Mouse (Mus musculus): ENCODE measurements around the gene Hdgfl2. TPM values are rescaled to one million over a fixed set of nuclear protein-coding genes. Genes with fewer than 3 reads are reported as not detected.
"Not testable (repeated sequence)": the region's sequence is repeated elsewhere in the genome, so short reads cannot be mapped to it uniquely, and the experiment has no call there.

Gene Hdgfl2
- total RNA-seq, 2 experiments from 2014 or later = 90.8 to 109 TPM

DNA sequence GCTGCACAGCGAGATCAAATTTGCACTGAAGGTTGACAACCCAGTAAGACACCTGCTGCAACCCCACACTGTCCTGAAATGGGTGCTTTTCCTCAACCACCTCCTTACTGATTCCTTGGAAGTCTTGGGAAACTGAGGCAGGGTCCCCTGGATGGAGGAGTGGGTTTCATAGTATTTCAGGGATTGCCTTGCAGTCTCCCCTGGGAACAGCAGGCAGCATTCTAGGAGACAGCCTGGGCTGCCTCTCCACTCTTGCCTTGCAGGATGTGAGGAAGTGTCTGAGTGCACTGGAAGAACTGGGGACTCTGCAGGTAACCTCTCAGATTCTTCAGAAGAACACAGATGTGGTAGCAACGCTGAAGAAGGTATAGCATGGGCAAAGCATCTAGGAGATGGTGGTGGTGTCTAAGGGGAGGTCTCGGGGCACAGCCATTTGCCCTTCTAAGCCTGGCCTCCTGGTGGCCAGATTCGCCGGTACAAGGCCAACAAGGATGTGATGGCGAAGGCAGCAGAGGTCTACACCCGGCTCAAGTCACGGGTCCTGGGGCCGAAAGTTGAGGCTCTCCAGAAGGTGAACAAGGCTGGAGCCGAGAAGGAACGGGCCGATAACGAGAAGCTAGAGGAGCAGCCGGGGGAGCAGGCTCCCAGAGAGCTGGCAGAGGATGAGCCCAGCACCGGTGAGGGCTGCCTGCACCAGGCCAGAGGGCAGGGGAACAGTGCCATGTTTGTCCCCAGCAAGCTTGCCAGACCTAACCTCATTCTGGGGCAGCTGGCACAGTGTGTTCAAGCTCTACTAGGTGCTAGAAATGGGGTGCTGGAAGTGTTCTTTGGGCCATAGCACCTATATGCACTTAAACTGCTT is 19.5 kb downstream of the Hdgfl2 start:
- no peak for DNase-seq (ENCODE audit: low spot score in 2 of 2)
- intact Hi-C loops (cut with DNase I) = no loop called here

DNA sequence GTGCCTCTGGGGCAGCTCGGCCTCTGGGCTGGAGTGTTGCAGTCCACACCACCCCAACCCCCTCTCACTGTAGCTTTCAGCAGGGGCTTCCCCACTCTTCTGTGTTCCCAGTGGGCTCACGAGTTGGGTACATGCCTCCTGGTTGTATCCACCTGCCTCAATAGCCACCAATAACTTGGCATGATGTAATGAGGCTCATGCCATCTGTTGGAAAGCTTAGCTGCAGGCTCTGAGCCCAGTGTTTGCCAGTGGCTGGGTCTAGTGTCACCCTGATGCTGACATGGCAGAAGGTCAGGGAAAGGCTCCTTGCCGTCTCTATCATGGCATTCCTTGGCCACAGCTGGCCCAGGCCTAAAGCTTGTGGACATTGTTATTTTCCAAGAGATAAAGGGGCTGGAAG is 21.4 kb downstream of the Hdgfl2 start:
- no peak for DNase-seq (ENCODE audit: low spot score in 2 of 2)
- intact Hi-C loops (cut with DNase I) = no loop called here

GRCm38 (mm10) chr17:56102158-56102557 is 22.7 kb downstream of the Hdgfl2 start:
- DNase-seq (ENCODE audit: low spot score in 2 of 2) = no peak
- intact Hi-C loops (cut with DNase I) = no loop called here

GRCm38 (mm10) chr17:56102927-56103326 is 23.5 kb downstream of the Hdgfl2 start:
- DNase-seq (ENCODE audit: low spot score in 2 of 2) = no peak
- intact Hi-C loops (cut with DNase I) = no loop called here

DNA sequence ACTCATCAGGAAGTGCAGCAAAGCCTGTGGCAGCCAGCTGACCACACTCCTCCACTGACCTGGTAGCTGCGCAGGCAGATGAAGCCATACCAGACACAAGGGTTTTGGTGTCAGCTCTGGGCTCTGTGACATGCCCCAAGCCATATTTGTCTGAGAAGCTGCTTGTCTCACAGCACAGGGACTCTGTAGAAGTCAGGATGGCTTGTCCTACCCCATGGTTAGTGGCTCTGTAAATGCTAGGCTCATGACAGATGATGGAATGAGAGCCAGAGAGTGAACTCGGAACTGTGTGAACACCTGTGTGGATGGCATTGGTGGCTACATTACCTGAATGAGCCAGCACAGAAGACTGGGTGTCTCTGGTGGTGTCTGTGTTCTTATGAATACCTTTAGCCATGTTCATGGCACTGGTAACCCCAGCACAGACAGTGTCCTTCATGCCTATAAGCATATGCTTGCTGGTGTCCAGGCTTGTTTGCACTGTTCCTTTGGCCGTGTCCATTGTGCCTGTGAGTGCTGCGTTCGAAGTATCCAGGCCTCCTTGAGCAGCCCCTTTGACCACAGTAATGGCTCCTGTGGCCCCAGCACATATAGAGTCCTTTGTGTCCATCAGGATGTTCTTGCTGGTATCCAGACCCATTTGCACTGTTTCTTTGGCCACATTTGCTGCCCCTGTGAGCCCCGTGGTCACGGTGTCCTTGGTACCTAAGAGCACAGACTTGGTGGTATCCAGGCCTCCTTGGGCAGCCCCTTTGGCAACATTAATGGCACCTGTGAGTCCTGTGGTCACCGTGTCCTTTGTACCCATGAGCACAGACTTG is 24.2 kb downstream of the Hdgfl2 start:
- intact Hi-C loops (cut with DNase I) = no loop called here
- no peak for DNase-seq (ENCODE audit: low spot score in 2 of 2)

DNA sequence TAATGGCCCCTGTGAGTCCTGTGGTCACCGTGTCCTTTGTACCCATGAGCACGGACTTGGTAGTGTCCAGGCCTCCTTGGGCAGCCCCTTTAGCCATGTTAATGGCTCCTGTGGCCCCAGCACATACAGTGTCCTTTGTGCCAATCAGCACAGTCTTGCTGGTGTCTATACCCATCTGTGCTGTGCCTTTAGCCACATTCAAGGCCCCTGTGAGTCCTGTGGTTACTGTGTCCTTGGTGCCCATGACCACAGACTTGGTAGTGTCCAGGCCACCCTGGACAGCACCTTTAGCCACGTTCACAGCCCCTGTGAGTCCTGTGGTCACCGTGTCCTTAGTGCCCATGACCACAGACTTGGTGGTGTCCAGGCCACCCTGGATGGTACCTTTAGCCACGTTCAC is 25.4 kb downstream of the Hdgfl2 start:
- DNase-seq (ENCODE audit: low spot score in 2 of 2); intact Hi-C loops (cut with DNase I): not testable (repeated sequence)

GRCm38 (mm10) chr17:56106436-56106835 is 27.0 kb downstream of the Hdgfl2 start:
- intact Hi-C loops (cut with DNase I); DNase-seq (ENCODE audit: low spot score in 2 of 2): not testable (repeated sequence)

DNA sequence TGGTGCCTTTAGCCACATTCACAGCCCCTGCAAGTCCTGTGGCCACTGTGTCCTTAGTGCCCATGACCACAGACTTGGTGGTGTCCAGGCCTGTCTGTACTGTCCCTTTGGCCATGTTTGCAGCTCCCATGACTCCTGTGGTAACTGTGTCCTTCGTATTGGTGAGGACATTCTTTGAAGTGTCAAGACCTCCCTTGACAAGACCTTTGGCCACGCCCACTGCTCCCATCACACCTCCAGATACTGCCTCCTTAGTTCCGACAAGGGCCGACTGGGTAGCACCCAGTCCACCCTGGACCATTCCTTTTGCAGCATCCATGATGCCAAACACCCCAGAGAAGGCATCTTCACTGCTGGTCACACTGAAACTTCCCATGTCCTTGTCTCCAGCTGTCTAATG is 27.5 kb downstream of the Hdgfl2 start:
- no peak for DNase-seq (ENCODE audit: low spot score in 2 of 2)
- intact Hi-C loops (cut with DNase I) = no loop called here

DNA sequence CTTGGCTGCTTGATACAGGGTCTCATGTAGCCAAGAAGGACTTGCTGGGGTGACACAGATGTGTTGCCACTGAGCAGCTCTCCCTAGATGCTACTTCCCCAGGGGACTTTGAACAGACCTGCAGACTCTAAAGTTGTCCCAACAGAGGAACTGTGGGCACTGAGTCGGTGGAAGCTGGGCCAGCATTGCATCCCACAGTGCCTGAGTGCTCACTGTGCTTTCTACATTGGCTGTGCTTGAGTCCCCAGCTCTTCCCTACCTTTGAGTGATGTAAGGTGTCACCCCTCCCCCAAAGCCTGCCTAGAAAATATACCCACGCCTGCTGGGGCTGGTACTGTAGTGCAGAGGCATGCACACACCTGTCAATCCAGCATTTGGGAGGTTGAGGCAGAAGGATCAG is 28.3 kb downstream of the Hdgfl2 start:
- DNase-seq (ENCODE audit: low spot score in 2 of 2) = no peak
- intact Hi-C loops (cut with DNase I) = no loop called here

DNA sequence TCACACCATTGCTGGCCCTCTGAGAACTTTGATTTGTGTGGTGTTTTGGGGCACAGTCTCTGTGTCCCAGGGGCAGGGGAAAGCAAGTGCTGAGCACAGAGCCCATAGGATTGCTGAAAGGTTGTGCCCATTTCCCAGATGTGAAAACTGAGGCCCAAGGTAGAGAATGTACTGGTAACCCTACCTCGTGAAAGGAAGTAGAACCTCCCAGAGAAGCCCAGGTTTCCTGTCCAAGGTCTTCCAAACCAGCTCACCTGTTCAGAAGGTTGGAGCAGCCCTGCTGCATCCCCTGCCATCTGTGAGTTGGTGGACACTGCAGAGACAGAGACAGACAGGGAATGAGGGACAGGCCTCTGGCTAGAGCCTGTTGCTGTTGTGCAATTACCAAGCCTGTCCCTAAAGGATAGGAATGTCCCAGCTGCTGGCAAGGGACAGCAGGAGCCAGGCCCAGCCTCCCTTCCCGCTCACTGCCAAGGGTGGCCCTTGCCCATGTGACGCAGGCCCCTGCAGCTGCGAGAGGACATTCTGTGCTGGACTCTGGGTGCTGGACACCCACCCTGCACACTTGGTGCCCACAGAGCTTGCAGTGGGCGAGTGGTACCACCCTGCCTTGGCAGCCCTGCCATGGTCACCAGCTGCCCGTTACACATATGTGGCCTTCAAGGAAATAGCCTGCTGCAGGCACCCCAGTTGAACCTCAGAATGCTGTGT is 29.1 kb downstream of the Hdgfl2 start:
- peak; percentile 60 to 71 for DNase-seq (ENCODE audit: low spot score in 2 of 2)
- intact Hi-C loops (cut with DNase I) = no loop called here

DNA sequence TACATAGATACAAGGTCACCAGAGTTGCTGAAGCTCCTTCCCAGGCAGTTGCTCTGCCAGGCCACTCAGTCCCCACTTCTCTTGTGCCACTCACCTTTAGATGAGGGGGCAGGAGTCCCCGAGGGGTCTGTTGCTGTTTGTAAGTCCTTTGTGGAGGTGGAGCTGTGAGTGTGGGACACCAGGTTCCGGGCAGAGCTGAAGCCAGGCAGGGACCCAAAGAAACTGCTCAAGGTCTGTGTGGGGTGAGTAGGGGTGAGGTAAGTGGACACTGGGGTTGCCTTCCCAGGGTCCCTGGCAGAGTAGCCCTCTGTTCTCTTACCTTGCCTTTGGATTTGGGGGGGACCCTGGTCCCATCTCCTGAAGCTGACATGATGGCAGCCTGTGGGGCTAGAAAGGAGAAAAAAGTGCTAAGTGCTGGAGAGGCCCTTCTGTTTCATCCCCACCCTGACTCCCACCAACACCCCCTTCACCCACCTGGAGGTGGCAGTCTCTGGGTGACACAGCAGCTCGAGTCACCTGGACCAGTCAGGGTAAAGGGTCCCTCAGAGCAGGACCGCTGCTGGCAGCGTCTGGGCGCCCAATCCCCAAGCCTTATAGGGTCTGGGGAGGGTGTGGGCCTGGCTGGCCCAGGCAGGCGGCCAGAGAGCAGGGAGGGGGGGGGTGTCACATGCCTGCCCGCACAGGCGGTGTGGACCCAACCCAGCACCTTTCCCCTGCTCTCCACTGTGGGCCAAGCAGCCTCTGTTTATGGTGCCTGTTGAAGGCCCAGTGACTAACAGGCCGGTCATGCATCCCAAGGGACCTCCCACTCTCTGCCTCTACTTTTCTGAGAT is 30.0 kb downstream of the Hdgfl2 start, which contains the start of gene Plin4:
Gene Plin4, minus strand, starts transcription at position 585 of the 833 bp plus-strand sequence.
- intact Hi-C loops (cut with DNase I) = no loop called here
- no peak for DNase-seq (ENCODE audit: low spot score in 2 of 2)

- intact Hi-C loops (cut with DNase I) = no loop called here
- no peak for DNase-seq (ENCODE audit: low spot score in 2 of 2)
Observed at GRCm38 (mm10) chr17:56110571-56110970, 31.1 kb downstream of the Hdgfl2 start.

DNA sequence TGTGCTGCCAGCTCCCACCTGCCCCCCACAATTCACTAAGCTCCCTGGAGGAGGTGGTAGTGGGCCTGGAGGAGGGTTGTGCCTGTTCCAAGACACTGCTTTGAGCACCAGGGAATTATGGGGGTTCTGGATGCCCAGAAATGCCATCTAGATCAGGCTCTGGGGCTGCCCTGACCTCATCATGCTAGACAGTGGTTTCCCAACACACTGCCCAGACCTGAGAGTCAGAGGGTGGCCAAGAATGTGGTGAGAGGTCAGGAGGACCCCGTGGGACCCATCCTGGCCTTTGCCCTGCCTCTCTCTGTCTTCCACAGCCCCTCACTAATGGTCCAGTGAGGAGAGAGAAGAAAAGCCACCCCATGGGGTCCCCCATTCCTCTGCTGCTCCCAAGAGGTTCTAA is 31.6 kb downstream of the Hdgfl2 start:
- no peak for DNase-seq (ENCODE audit: low spot score in 2 of 2)
- intact Hi-C loops (cut with DNase I) = no loop called here

GRCm38 (mm10) chr17:56111864-56112263 is 32.4 kb downstream of the Hdgfl2 start:
- peak; percentile 55 to 64 for DNase-seq (ENCODE audit: low spot score in 2 of 2)
- intact Hi-C loops (cut with DNase I) = no loop called here

GRCm38 (mm10) chr17:56112743-56113142 is 33.3 kb downstream of the Hdgfl2 start:
- intact Hi-C loops (cut with DNase I) = no loop called here
- DNase-seq (ENCODE audit: low spot score in 2 of 2) = no peak

- no peak for DNase-seq (ENCODE audit: low spot score in 2 of 2)
- intact Hi-C loops (cut with DNase I) = no loop called here
Observed at GRCm38 (mm10) chr17:56116193-56116592, 36.8 kb downstream of the Hdgfl2 start.

GRCm38 (mm10) chr17:56117251-56117710 is 37.8 kb downstream of the Hdgfl2 start, which contains the start of gene Plin5:
Gene Plin5 (minus strand): TSS chr17:56117596.
- intact Hi-C loops (cut with DNase I) = no loop called here
- peak in 1 of 2 experiments; percentile 56 for DNase-seq (ENCODE audit: low spot score in 2 of 2)

DNA sequence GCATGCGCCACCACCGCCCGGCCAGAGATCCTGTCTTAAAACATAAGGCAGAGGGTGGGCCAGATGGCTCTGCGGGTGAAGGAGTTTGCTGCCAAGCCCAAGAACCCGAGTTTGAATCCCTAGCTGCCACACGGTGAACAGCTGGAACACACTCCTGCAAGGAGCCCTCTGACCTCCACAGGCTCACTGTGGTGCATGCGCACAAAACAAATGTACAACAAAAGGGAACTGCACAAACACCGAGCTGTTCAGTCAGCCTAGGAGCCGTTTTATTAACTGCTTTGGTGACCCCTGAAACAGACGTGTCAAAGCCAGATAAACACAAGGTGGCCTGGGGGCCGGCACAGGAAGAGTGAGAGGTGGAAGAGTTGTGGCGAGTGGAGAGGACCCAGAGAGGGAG is 40.0 kb downstream of the Hdgfl2 start:
- intact Hi-C loops (cut with DNase I) = no loop called here
- DNase-seq (ENCODE audit: low spot score in 2 of 2) = no peak
